Mouse (Mus musculus) forebrain, embryonic 11.5 days (tissue): ENCODE measurements at regions not wholly inside any gene's neighbourhood (a gene's known extent, or its start where the extent isn't known, plus 50 kb on each side); places are given as distances from the start of the nearest gene placed in this dataset.

Source experiments
- ATAC-seq: fragments of 200-750 bp; cut with Nextera tagmentation; replicated peaks from 2 replicates; pipeline ENCODE4 v1.8.0; 2017; ENCODE audit warnings: moderate TSS enrichment; ENCODE audit not compliant: low FRiP score
- DNase-seq: peaks from one replicate; pipeline ENCODE4 v3.0.0-alpha.2; 2017; ENCODE audit warnings: low spot score
- H3K27ac ChIP-seq: fragments of 300-500 bp; sonication (generic); 2 replicates; pipeline ENCODE4 v1.5.1; 2014; ENCODE audit warnings: low read depth, low read length
- H3K27me3 ChIP-seq: fragments of 300-500 bp; sonication (generic); 2 replicates; pipeline ENCODE4 v1.6.1; 2014; ENCODE audit warnings: mild to moderate bottlenecking, low read length, mixed read lengths; ENCODE audit not compliant: control insufficient read depth, insufficient read depth
- H3K36me3 ChIP-seq: fragments of 300-500 bp; sonication (generic); 2 replicates; pipeline ENCODE4 v1.6.1; 2014; ENCODE audit warnings: mild to moderate bottlenecking, low read length, moderate library complexity, mixed read lengths; ENCODE audit not compliant: control insufficient read depth, insufficient read depth
- H3K4me1 ChIP-seq: fragments of 300-500 bp; sonication (generic); replicated peaks from 2 replicates; pipeline ENCODE4 v1.6.1; 2014; ENCODE audit warnings: low read length, mixed read lengths; ENCODE audit not compliant: control insufficient read depth, insufficient read depth
- H3K4me2 ChIP-seq: fragments of 300-500 bp; sonication (generic); 2 replicates; pipeline ENCODE4 v1.6.1; 2014; ENCODE audit warnings: low read depth, mild to moderate bottlenecking, low read length, moderate library complexity, mixed read lengths; ENCODE audit not compliant: severe bottlenecking
- H3K4me3 ChIP-seq: fragments of 300-500 bp; sonication (generic); 2 replicates; pipeline ENCODE4 v1.5.1; 2014; ENCODE audit warnings: low read depth, low read length
- H3K9ac ChIP-seq: fragments of 300-500 bp; sonication (generic); 2 replicates; pipeline ENCODE4 v1.6.1; 2014; ENCODE audit warnings: low read length
- H3K9me3 ChIP-seq: fragments of 300-500 bp; sonication (generic); 2 replicates; pipeline ENCODE4 v1.6.1; 2016; ENCODE audit warnings: low read length, mixed read lengths; ENCODE audit not compliant: control insufficient read depth
- WGBS: fragments of 180-500 bp; shearing (Covaris S2); extraction: QIAGEN DNeasy Blood & Tissue Kit; methylation state at CpG from one replicate; pipeline ENCODE4 v1.1.7; 2014; 5-methylcytosine and 5-hydroxymethylcytosine counted together

- Histone ChIP-seq H3K27ac (no peak overlapping the region), H3K9me3 (no peaks in the 10 kb centered on the region), H3K9ac (no peak overlapping the region), H3K4me3 (no peak overlapping the region), H3K4me1 (0 out of 2 replicates have a peak, but pooled peaks cover under 1% of the 10 kb centered on the region), H3K4me2 (no peak overlapping the region), H3K36me3 (no peaks in the 10 kb centered on the region), H3K27me3 (no peaks in the 10 kb centered on the region)
- peak; percentile 48 for DNase-seq
- 29% methylated on average over 12 of the region's 12 CpGs for WGBS
- ATAC-seq: no peak
Measured at GRCm38 (mm10) chr16:90635216-90635615, 92.0 kb downstream of the Mis18a start.

- peak; percentile 33 for DNase-seq
- Histone ChIP-seq H3K4me3 (no peak overlapping the region), H3K4me1 (peaks cover 9% of the 10 kb centered on the region; the same call in 1 of the 2 replicates), H3K27me3 (no peaks in the 10 kb centered on the region), H3K36me3 (no peaks in the 10 kb centered on the region), H3K9ac (no peak overlapping the region), H3K4me2 (no peak overlapping the region), H3K9me3 (no peaks in the 10 kb centered on the region), H3K27ac (no peak overlapping the region; the same call in 1 of the 2 replicates)
- 23% methylated on average over 6 of the region's 6 CpGs for WGBS
- no peak for ATAC-seq
Measured at GRCm38 (mm10) chr16:90629976-90630375, 97.2 kb downstream of the Mis18a start.

- H3K9ac ChIP-seq: no peak overlapping the region; the same call in 1 of the 2 replicates
- peak; percentile 62 for DNase-seq
- no peaks in the 10 kb centered on the region for H3K36me3 ChIP-seq
- H3K27me3 ChIP-seq: no peaks in the 10 kb centered on the region
- 35% methylated on average over 19 of the region's 19 CpGs for WGBS
- H3K4me3 ChIP-seq: no peak overlapping the region
- no peak overlapping the region for H3K27ac ChIP-seq
- peak; percentile 62 for ATAC-seq
- no peaks in the 10 kb centered on the region for H3K9me3 ChIP-seq
- peak overlapping the region; percentile 3; the same call in 1 of the 2 replicates for H3K4me2 ChIP-seq
- H3K4me1 ChIP-seq: peaks cover 9% of the 10 kb centered on the region; the same call in 1 of the 2 replicates
Measured at GRCm38 (mm10) chr16:90629121-90629930, 97.9 kb downstream of the Mis18a start.

GRCm38 (mm10) chr16:90628605-90629120 lies 98.5 kb downstream of the Mis18a start:
- Histone ChIP-seq H3K4me1 (peaks cover 11% of the 10 kb centered on the region; the same call in 1 of the 2 replicates), H3K4me2 (no peak overlapping the region), H3K9ac (peak overlapping the region; percentile 1; the same call in 1 of the 2 replicates), H3K27ac (0 out of 2 replicates have a peak overlapping the region, but pooled peaks have one; percentile 4), H3K27me3 (no peaks in the 10 kb centered on the region), H3K9me3 (no peaks in the 10 kb centered on the region), H3K4me3 (no peak overlapping the region), H3K36me3 (no peaks in the 10 kb centered on the region)
- ATAC-seq (no peak; the same call in 1 of the 2 replicates), DNase-seq (no peak)
- WGBS: 53% methylated on average over 13 of the region's 13 CpGs

- H3K9ac ChIP-seq: no peak overlapping the region
- no peak overlapping the region for H3K4me3 ChIP-seq
- H3K9me3 ChIP-seq: no peaks in the 10 kb centered on the region
- peaks cover 15% of the 10 kb centered on the region; the same call in 1 of the 2 replicates for H3K4me1 ChIP-seq
- ATAC-seq: no peak
- DNase-seq: no peak
- 87% methylated on average over 9 of the region's 9 CpGs for WGBS
- no peaks in the 10 kb centered on the region for H3K36me3 ChIP-seq
- no peak overlapping the region for H3K4me2 ChIP-seq
- H3K27ac ChIP-seq: no peak overlapping the region
- no peaks in the 10 kb centered on the region for H3K27me3 ChIP-seq
Measured at GRCm38 (mm10) chr16:90626035-90626670, 101.1 kb downstream of the Mis18a start.

GRCm38 (mm10) chr16:90625301-90626034 lies 101.7 kb downstream of the Mis18a start:
- Histone ChIP-seq H3K36me3 (no peaks in the 10 kb centered on the region), H3K9me3 (no peaks in the 10 kb centered on the region), H3K27me3 (no peaks in the 10 kb centered on the region), H3K27ac (no peak overlapping the region), H3K4me2 (no peak overlapping the region), H3K4me3 (no peak overlapping the region), H3K4me1 (peaks cover 15% of the 10 kb centered on the region; the same call in 1 of the 2 replicates), H3K9ac (no peak overlapping the region)
- no peak for DNase-seq
- no peak for ATAC-seq
- 86% methylated on average over 16 of the region's 16 CpGs for WGBS

- Histone ChIP-seq H3K27me3 (no peaks in the 10 kb centered on the region), H3K9ac (no peak overlapping the region), H3K36me3 (no peaks in the 10 kb centered on the region), H3K4me2 (no peak overlapping the region), H3K9me3 (no peaks in the 10 kb centered on the region), H3K27ac (no peak overlapping the region), H3K4me3 (no peak overlapping the region), H3K4me1 (peaks cover 6% of the 10 kb centered on the region; the same call in 1 of the 2 replicates)
- DNase-seq (no peak), ATAC-seq (no peak)
- 76% methylated on average over 17 of the region's 17 CpGs for WGBS
Measured at GRCm38 (mm10) chr16:90624039-90624625, 103.1 kb downstream of the Mis18a start.
